Mouse (Mus musculus): ENCODE results near the gene Hspa12b. TPM values are rescaled to one million over a fixed set of nuclear protein-coding genes. Genes with fewer than 3 reads are reported as not detected.

Hspa12b gene
- polyA plus RNA-seq, 1 experiment from 2014 or later: 3.3 TPM

- Histone ChIP-seq H3K4me2 (no peak overlapping the region), H3K4me3 (ENCODE audit: low read depth, low read length) (no peak overlapping the region), H3K4me1 (ENCODE audit: control insufficient read depth, insufficient read depth, low read length) (peaks cover 13% of the 10 kb centered on the region), H3K36me3 (ENCODE audit: control insufficient read depth, insufficient read depth, low read length) (no peaks in the 10 kb centered on the region), H3K9ac (ENCODE audit: low read length) (no peak overlapping the region), H3K27ac (ENCODE audit: low read depth, low read length) (no peak overlapping the region), H3K9me3 (ENCODE audit: control insufficient read depth, low read length) (no peaks in the 10 kb centered on the region), H3K27me3 (ENCODE audit: control insufficient read depth, insufficient read depth, low read length) (peaks cover 28% of the 10 kb centered on the region)
- no peak for ATAC-seq (ENCODE audit: low FRiP score)
- no peak for DNase-seq (ENCODE audit: low spot score, missing footprints)
- 11% methylated on average over 9 of the region's 9 CpGs for WGBS
Measured at GRCm38 (mm10) chr2:131170936-131171335, 43.9 kb downstream of the Hspa12b start.

GRCm38 (mm10) chr2:131171401-131172104 lies 44.5 kb downstream of the Hspa12b start:
- H3K9ac ChIP-seq (ENCODE audit: low read length): no peak overlapping the region
- H3K4me2 ChIP-seq: 0 out of 2 replicates have a peak overlapping the region, but pooled peaks have one; percentile 8
- no peaks in the 10 kb centered on the region for H3K36me3 ChIP-seq (ENCODE audit: control insufficient read depth, insufficient read depth, low read length)
- no peak overlapping the region for H3K4me3 ChIP-seq (ENCODE audit: low read depth, low read length)
- DNase-seq (ENCODE audit: low spot score, missing footprints): peak; percentile 86
- no peak for ATAC-seq (ENCODE audit: low FRiP score)
- no peak overlapping the region for H3K27ac ChIP-seq (ENCODE audit: low read depth, low read length)
- no peaks in the 10 kb centered on the region for H3K9me3 ChIP-seq (ENCODE audit: control insufficient read depth, low read length)
- H3K4me1 ChIP-seq (ENCODE audit: control insufficient read depth, insufficient read depth, low read length): peaks cover 17% of the 10 kb centered on the region
- WGBS: 3% methylated on average over 43 of the region's 43 CpGs
- H3K27me3 ChIP-seq (ENCODE audit: control insufficient read depth, insufficient read depth, low read length): peaks cover 28% of the 10 kb centered on the region

DNA sequence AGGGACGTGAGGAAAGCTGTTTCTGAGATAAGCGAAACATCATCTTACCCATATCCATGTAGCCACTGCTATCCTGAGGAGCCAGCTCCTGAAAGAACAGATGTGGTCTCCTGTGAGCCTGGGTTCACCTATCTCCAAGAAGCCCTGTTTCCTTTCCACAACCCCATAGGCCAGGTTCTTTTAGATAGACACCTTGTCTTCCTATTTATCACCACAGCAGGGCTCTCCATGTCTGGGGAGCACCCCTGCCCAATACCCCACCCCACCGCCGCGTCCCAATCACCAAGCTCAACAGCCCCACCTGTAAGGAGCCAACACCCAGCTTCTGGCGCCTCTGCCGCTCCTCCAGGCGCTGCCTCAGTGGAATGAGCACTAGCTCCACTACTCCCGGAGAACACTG lies 45.2 kb downstream of the Hspa12b start:
- Histone ChIP-seq H3K36me3 (ENCODE audit: control insufficient read depth, insufficient read depth, low read length) (no peaks in the 10 kb centered on the region), H3K4me3 (ENCODE audit: low read depth, low read length) (no peak overlapping the region), H3K4me2 (no peak overlapping the region), H3K27me3 (ENCODE audit: control insufficient read depth, insufficient read depth, low read length) (peaks cover 28% of the 10 kb centered on the region), H3K27ac (ENCODE audit: low read depth, low read length) (no peak overlapping the region), H3K4me1 (ENCODE audit: control insufficient read depth, insufficient read depth, low read length) (peaks cover 24% of the 10 kb centered on the region), H3K9ac (ENCODE audit: low read length) (no peak overlapping the region), H3K9me3 (ENCODE audit: control insufficient read depth, low read length) (no peaks in the 10 kb centered on the region)
- 44% methylated on average over 9 of the region's 9 CpGs for WGBS
- no peak for ATAC-seq (ENCODE audit: low FRiP score)
- no peak for DNase-seq (ENCODE audit: low spot score, missing footprints)

GRCm38 (mm10) chr2:131174700-131175099 lies 47.6 kb downstream of the Hspa12b start:
- ATAC-seq (ENCODE audit: low FRiP score) (peak; percentile 74), DNase-seq (ENCODE audit: low spot score, missing footprints) (peak; percentile 98)
- H3K4me3 ChIP-seq (ENCODE audit: low read depth, low read length): peak overlapping the region; percentile 37
- peaks cover 28% of the 10 kb centered on the region for H3K27me3 ChIP-seq (ENCODE audit: control insufficient read depth, insufficient read depth, low read length)
- WGBS: 4% methylated on average over 11 of the region's 11 CpGs
- H3K9ac ChIP-seq (ENCODE audit: low read length): peak overlapping the region; percentile 38; the same call in 1 of the 2 replicates
- no peaks in the 10 kb centered on the region for H3K9me3 ChIP-seq (ENCODE audit: control insufficient read depth, low read length)
- no peak overlapping the region for H3K27ac ChIP-seq (ENCODE audit: low read depth, low read length)
- peaks cover 44% of the 10 kb centered on the region for H3K4me1 ChIP-seq (ENCODE audit: control insufficient read depth, insufficient read depth, low read length)
- no peaks in the 10 kb centered on the region for H3K36me3 ChIP-seq (ENCODE audit: control insufficient read depth, insufficient read depth, low read length)
- peak overlapping the region; percentile 71 for H3K4me2 ChIP-seq

DNA sequence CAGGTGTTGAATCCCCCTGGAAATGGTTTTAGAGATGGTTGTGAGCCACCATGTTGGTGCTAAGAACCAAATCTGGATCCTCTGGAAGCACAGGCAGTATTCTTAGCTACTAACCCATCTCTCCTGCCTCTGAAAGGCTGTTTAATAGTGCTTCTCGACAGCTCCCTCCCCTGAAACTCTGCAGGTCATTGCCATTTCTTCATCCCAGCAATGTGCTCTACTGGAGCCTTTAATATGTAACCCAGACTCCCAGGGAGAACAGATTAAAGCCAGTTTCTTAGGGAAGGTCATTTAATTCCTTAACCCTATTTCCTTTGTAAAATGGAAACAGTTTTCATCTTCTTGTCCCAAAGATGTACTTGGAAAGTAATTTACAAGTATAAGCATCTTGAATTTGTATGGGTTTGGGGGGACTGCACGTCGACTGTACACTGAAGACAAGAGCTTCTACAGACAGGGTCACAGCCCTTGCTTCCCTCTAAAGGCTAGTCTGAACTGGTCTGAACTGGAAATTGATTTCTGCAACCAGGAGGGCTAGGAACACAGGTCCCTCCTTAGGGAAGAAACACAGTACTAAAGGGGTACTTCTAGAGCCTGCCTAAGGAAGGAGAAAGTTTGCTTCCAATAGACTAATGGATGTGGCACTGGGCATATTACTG lies 48.3 kb downstream of the Hspa12b start:
- DNase-seq (ENCODE audit: low spot score, missing footprints) (peak; percentile 87), ATAC-seq (ENCODE audit: low FRiP score) (no peak)
- 81% methylated on average over 3 of the region's 3 CpGs for WGBS
- no peak overlapping the region for H3K9ac ChIP-seq (ENCODE audit: low read length)
- peaks cover 46% of the 10 kb centered on the region for H3K4me1 ChIP-seq (ENCODE audit: control insufficient read depth, insufficient read depth, low read length)
- no peaks in the 10 kb centered on the region for H3K9me3 ChIP-seq (ENCODE audit: control insufficient read depth, low read length)
- H3K27me3 ChIP-seq (ENCODE audit: control insufficient read depth, insufficient read depth, low read length): peaks cover 27% of the 10 kb centered on the region
- no peak overlapping the region for H3K27ac ChIP-seq (ENCODE audit: low read depth, low read length)
- no peak overlapping the region for H3K4me3 ChIP-seq (ENCODE audit: low read depth, low read length)
- no peak overlapping the region for H3K4me2 ChIP-seq
- H3K36me3 ChIP-seq (ENCODE audit: control insufficient read depth, insufficient read depth, low read length): no peaks in the 10 kb centered on the region

DNA sequence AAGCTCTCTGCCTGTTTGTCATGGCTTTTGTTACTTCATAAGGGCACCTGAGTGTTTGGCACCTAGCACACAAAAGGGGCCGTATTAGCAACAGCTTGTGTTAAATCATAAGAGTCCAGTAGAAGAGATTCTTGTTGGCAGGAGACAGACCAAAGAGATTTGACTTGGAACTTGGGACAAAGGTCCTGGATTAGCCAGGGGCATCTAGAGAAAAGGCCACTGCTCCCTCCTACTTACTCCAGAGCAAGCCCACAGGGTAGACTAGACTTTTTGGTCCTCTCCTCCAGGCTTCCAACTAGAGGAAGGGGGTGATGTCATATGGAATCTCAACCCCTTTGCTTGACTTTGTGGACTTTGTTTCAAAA lies 48.8 kb downstream of the Hspa12b start:
- no peak overlapping the region for H3K9ac ChIP-seq (ENCODE audit: low read length)

DNA sequence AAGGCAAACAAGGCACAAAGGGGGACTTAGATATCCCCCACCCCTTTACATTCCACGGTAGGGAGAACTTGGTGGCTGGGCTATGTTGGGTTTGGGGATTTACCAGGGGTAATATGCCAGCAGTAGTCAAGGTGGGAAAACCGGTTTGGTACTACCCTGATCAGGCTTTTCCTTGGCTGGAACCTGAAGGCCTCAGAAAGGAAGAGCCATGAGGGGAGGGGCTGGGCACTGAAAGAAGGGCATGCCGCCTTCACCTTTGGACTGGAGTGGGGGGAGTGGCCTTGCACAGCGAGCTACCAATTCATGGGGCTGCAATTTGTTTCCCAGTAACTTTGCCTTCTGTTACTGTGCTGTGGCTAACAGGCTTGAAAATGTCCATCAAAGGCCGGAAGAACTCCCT lies 49.4 kb downstream of the Hspa12b start:
- no peak for DNase-seq (ENCODE audit: low spot score, missing footprints)
- no peak for ATAC-seq (ENCODE audit: low FRiP score)
- Histone ChIP-seq H3K27ac (ENCODE audit: low read depth, low read length) (no peak overlapping the region), H3K4me1 (ENCODE audit: control insufficient read depth, insufficient read depth, low read length) (peaks cover 41% of the 10 kb centered on the region), H3K27me3 (ENCODE audit: control insufficient read depth, insufficient read depth, low read length) (peaks cover 16% of the 10 kb centered on the region), H3K9ac (ENCODE audit: low read length) (no peak overlapping the region), H3K4me2 (no peak overlapping the region), H3K9me3 (ENCODE audit: control insufficient read depth, low read length) (no peaks in the 10 kb centered on the region), H3K36me3 (ENCODE audit: control insufficient read depth, insufficient read depth, low read length) (no peaks in the 10 kb centered on the region), H3K4me3 (ENCODE audit: low read depth, low read length) (no peak overlapping the region)
- WGBS: 75% methylated on average over 5 of the region's 5 CpGs

More for the DNA sequence above, 48.8 kb downstream of the Hspa12b start:
- Histone ChIP-seq H3K27me3 (ENCODE audit: control insufficient read depth, insufficient read depth, low read length) (peaks cover 22% of the 10 kb centered on the region), H3K4me3 (ENCODE audit: low read depth, low read length) (no peak overlapping the region), H3K9me3 (ENCODE audit: control insufficient read depth, low read length) (no peaks in the 10 kb centered on the region), H3K4me2 (no peak overlapping the region), H3K27ac (ENCODE audit: low read depth, low read length) (no peak overlapping the region), H3K36me3 (ENCODE audit: control insufficient read depth, insufficient read depth, low read length) (no peaks in the 10 kb centered on the region), H3K4me1 (ENCODE audit: control insufficient read depth, insufficient read depth, low read length) (peaks cover 44% of the 10 kb centered on the region)
- 72% methylated on average over 1 of the region's 1 CpGs for WGBS
- ATAC-seq (ENCODE audit: low FRiP score): no peak
- no peak for DNase-seq (ENCODE audit: low spot score, missing footprints)

DNA sequence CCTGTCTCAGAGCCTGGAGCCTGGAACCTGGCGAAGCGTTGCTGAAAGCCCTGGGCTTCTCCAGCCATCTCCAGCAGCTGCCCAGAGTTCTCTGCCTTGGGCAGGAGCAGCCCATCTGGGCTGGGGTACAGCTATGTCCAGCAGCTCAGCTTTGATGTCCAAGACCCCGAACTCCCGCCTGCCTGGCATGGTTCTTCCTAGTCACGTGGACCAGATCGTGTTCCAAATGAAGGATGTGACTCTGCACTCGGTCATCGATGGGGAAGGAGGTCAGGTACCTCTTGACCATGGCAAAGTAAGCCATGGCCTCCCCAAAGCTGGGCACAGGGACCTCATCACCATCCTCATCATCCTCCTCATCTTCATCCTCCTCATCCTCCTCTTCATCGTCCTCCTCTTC lies 50.9 kb downstream of the Hspa12b start:
- no peak for DNase-seq (ENCODE audit: low spot score, missing footprints)
- peak overlapping the region; percentile 97; the same call in 1 of the 2 replicates for H3K9ac ChIP-seq (ENCODE audit: low read length)
- H3K36me3 ChIP-seq (ENCODE audit: control insufficient read depth, insufficient read depth, low read length): no peaks in the 10 kb centered on the region
- no peaks in the 10 kb centered on the region for H3K9me3 ChIP-seq (ENCODE audit: control insufficient read depth, low read length)
- H3K27ac ChIP-seq (ENCODE audit: low read depth, low read length): no peak overlapping the region
- H3K4me1 ChIP-seq (ENCODE audit: control insufficient read depth, insufficient read depth, low read length): peaks cover 38% of the 10 kb centered on the region
- peaks cover 2% of the 10 kb centered on the region; the same call in 1 of the 2 replicates for H3K27me3 ChIP-seq (ENCODE audit: control insufficient read depth, insufficient read depth, low read length)
- 87% methylated on average over 9 of the region's 9 CpGs for WGBS
- H3K4me3 ChIP-seq (ENCODE audit: low read depth, low read length): peak overlapping the region; percentile 84
- peak overlapping the region; percentile 99 for H3K4me2 ChIP-seq
- no peak for ATAC-seq (ENCODE audit: low FRiP score)

DNA sequence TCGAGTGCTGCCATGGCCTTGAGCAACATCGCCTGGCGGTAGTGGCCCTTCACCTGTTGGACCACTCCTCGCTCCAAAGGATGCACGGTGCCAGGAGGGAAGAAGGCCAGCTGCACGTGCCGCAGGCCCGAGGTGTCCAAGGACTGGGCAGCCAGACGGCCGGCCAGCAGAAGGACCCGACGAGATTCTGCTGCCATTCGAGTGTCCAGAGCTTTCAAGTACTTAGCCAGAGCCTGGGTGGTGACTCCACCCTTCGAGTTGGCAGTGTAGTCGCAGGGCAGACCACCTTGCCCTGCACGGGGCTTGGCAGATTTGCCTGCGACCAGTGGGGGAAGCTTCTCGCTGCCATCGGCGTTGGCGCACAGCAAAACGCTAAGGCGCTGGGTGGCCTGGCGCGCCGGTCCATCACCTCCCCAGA lies 51.8 kb downstream of the Hspa12b start:
- Histone ChIP-seq H3K27me3 (ENCODE audit: control insufficient read depth, insufficient read depth, low read length) (no peaks in the 10 kb centered on the region), H3K27ac (ENCODE audit: low read depth, low read length) (no peak overlapping the region), H3K9me3 (ENCODE audit: control insufficient read depth, low read length) (no peaks in the 10 kb centered on the region), H3K4me2 (peak overlapping the region; percentile 99), H3K36me3 (ENCODE audit: control insufficient read depth, insufficient read depth, low read length) (no peaks in the 10 kb centered on the region), H3K9ac (ENCODE audit: low read length) (peak overlapping the region; percentile 97), H3K4me1 (ENCODE audit: control insufficient read depth, insufficient read depth, low read length) (peaks cover 38% of the 10 kb centered on the region), H3K4me3 (ENCODE audit: low read depth, low read length) (peak overlapping the region; percentile 84)
- WGBS: 31% methylated on average over 26 of the region's 26 CpGs
- DNase-seq (ENCODE audit: low spot score, missing footprints): peak; percentile 94
- ATAC-seq (ENCODE audit: low FRiP score): peak; percentile 1; the same call in 1 of the 2 replicates

Measured in midbrain, embryonic 11.5 days (tissue).